Mouse (Mus musculus) embryonic facial prominence, embryonic 15.5 days (tissue): ENCODE data around the gene Insl6. TPM values are rescaled to one million over a fixed set of nuclear protein-coding genes. Genes with fewer than 3 reads are reported as not detected.

Experiments used
- ATAC-seq: fragments of 200-750 bp; cut with Nextera tagmentation; 2 replicates; pipeline ENCODE4 v1.8.0; 2017; ENCODE audit warnings: low read depth, moderate TSS enrichment; ENCODE audit not compliant: insufficient number of reproducible peaks, low FRiP score, low TSS enrichment
- H3K27ac ChIP-seq: fragments of 300-500 bp; sonication (generic); replicated peaks from 2 replicates; pipeline ENCODE4 v1.5.1; 2015; ENCODE audit warnings: mild to moderate bottlenecking, inconsistent platforms
- H3K27me3 ChIP-seq: fragments of 300-500 bp; sonication (generic); 2 replicates; pipeline ENCODE4 v1.6.1; 2015; ENCODE audit warnings: inconsistent platforms
- H3K36me3 ChIP-seq: fragments of 300-500 bp; sonication (generic); 2 replicates; pipeline ENCODE4 v1.6.1; 2015; ENCODE audit warnings: mild to moderate bottlenecking, inconsistent platforms
- H3K4me1 ChIP-seq: fragments of 300-500 bp; sonication (generic); 2 replicates; pipeline ENCODE4 v1.6.1; 2015; ENCODE audit warnings: inconsistent platforms
- H3K4me2 ChIP-seq: fragments of 300-500 bp; sonication (generic); replicated peaks from 2 replicates; pipeline ENCODE4 v1.6.1; 2015; ENCODE audit warnings: mild to moderate bottlenecking, inconsistent platforms
- H3K4me3 ChIP-seq: fragments of 300-500 bp; sonication (generic); replicated peaks from 2 replicates; pipeline ENCODE4 v1.5.1; 2015; ENCODE audit warnings: mild to moderate bottlenecking, inconsistent platforms
- H3K9ac ChIP-seq: fragments of 300-500 bp; sonication (generic); 2 replicates; pipeline ENCODE4 v1.6.1; 2015; ENCODE audit warnings: inconsistent platforms
- H3K9me3 ChIP-seq: fragments of 300-500 bp; sonication (generic); replicated peaks from 2 replicates; pipeline ENCODE4 v1.6.1; 2016; ENCODE audit warnings: inconsistent platforms
- WGBS: fragments of 180-500 bp; shearing (Covaris S2); methylation state at CpG from one replicate; pipeline ENCODE4 v1.1.7; 2015; 5-methylcytosine and 5-hydroxymethylcytosine counted together
- polyA plus RNA-seq: library from polyadenylated mRNA; unstranded; fragments of >200 nt; fragmentation: Nextera tagmentation; extraction: Ambion mirVana; gene quantifications from 2 replicates; pipeline ENCODE4 v1.2.1, GENCODE M21; 2015

The Insl6 gene
- polyA plus RNA-seq, 1 experiment from 2014 or later, result 9.9 TPM

- H3K36me3 ChIP-seq, result peaks cover 36% of the 10 kb centered on the region
- no peaks in the 10 kb centered on the region for H3K27me3 ChIP-seq
- H3K4me3 ChIP-seq, result no peak overlapping the region
- no peak overlapping the region for H3K27ac ChIP-seq
- no peaks in the 10 kb centered on the region for H3K9me3 ChIP-seq
- WGBS, result 59% methylated on average over 8 of the region's 8 CpGs
- H3K4me1 ChIP-seq, result no peaks in the 10 kb centered on the region
- no peak for ATAC-seq
- no peak overlapping the region for H3K4me2 ChIP-seq
- no peak overlapping the region for H3K9ac ChIP-seq
These were observed 37.3 kb downstream of the Insl6 start for GRCm38 (mm10) chr19:29287863-29288262.

GRCm38 (mm10) chr19:29285451-29285869, 39.7 kb downstream of the Insl6 start:
- H3K4me2 ChIP-seq, result no peak overlapping the region
- peaks cover 30% of the 10 kb centered on the region for H3K36me3 ChIP-seq
- no peak overlapping the region for H3K4me3 ChIP-seq
- no peaks in the 10 kb centered on the region for H3K9me3 ChIP-seq
- 45% methylated on average over 7 of the region's 7 CpGs for WGBS
- ATAC-seq, result no peak
- no peaks in the 10 kb centered on the region for H3K27me3 ChIP-seq
- H3K27ac ChIP-seq, result no peak overlapping the region
- no peaks in the 10 kb centered on the region for H3K4me1 ChIP-seq
- no peak overlapping the region for H3K9ac ChIP-seq

GRCm38 (mm10) chr19:29278944-29279587, 46.1 kb downstream of the Insl6 start:
- H3K27ac ChIP-seq, result no peak overlapping the region
- WGBS, result 76% methylated on average over 6 of the region's 6 CpGs
- no peak overlapping the region for H3K9ac ChIP-seq
- H3K4me1 ChIP-seq, result no peaks in the 10 kb centered on the region
- H3K4me2 ChIP-seq, result no peak overlapping the region
- H3K27me3 ChIP-seq, result no peaks in the 10 kb centered on the region
- peaks cover 32% of the 10 kb centered on the region for H3K36me3 ChIP-seq
- no peak for ATAC-seq
- H3K9me3 ChIP-seq, result no peaks in the 10 kb centered on the region
- H3K4me3 ChIP-seq, result no peak overlapping the region

- no peaks in the 10 kb centered on the region for H3K9me3 ChIP-seq
- H3K4me1 ChIP-seq, result no peaks in the 10 kb centered on the region
- no peak overlapping the region for H3K27ac ChIP-seq
- no peaks in the 10 kb centered on the region for H3K27me3 ChIP-seq
- no peak overlapping the region for H3K9ac ChIP-seq
- 96% methylated on average over 4 of the region's 4 CpGs for WGBS
- no peak for ATAC-seq
- H3K36me3 ChIP-seq, result peaks cover 25% of the 10 kb centered on the region
- H3K4me3 ChIP-seq, result no peak overlapping the region
- H3K4me2 ChIP-seq, result no peak overlapping the region
These were observed 48.7 kb downstream of the Insl6 start for GRCm38 (mm10) chr19:29276414-29276813.

- Histone ChIP-seq H3K36me3 (peaks cover 9% of the 10 kb centered on the region), H3K4me2 (no peak overlapping the region), H3K9me3 (no peaks in the 10 kb centered on the region), H3K4me3 (no peak overlapping the region), H3K27ac (no peak overlapping the region), H3K9ac (no peak overlapping the region), H3K27me3 (no peaks in the 10 kb centered on the region), H3K4me1 (no peaks in the 10 kb centered on the region)
- ATAC-seq, result no peak
- 87% methylated on average over 3 of the region's 3 CpGs for WGBS
These were observed 52.9 kb downstream of the Insl6 start for GRCm38 (mm10) chr19:29272011-29272809.

Other genes with a start within 250 kb of the Insl6 start
- 47.1 and 48.3 TPM in 2 replicates for gene Rcl1, start 224.0 kb downstream of the Insl6 start, polyA plus RNA-seq
- 11.7 and 11.8 TPM in 2 replicates for gene Jak2, start 73.5 kb downstream of the Insl6 start, polyA plus RNA-seq
- gene Rln1, start 9.3 kb upstream of the Insl6 start, polyA plus RNA-seq, result 0.16 and 0.39 TPM in 2 replicates
- gene Plgrkt, start 42.0 kb upstream of the Insl6 start, polyA plus RNA-seq, result 79.0 and 83.9 TPM in 2 replicates
- gene Cd274, start 42.1 kb upstream of the Insl6 start, polyA plus RNA-seq, result 0.71 and 0.72 TPM in 2 replicates
- not detected in 2 replicates for gene Pdcd1lg2, start 85.6 kb upstream of the Insl6 start, polyA plus RNA-seq
- gene Ric1, start 196.9 kb upstream of the Insl6 start, polyA plus RNA-seq, result 20.1 and 20.3 TPM in 2 replicates